Mouse (Mus musculus) hindbrain, embryonic 13.5 days (tissue): ENCODE measurements around the gene Kdm7a. TPM values are rescaled to one million over a fixed set of nuclear protein-coding genes. Genes with fewer than 3 reads are reported as not detected.

Experiments used
- ATAC-seq: fragments of 200-750 bp; cut with Nextera tagmentation; 2 replicates; pipeline ENCODE4 v1.8.0; 2017; ENCODE audit warnings: moderate TSS enrichment; ENCODE audit not compliant: low FRiP score
- H3K27ac ChIP-seq: fragments of 300-500 bp; sonication (generic); 2 replicates; pipeline ENCODE4 v1.5.1; 2015; ENCODE audit warnings: inconsistent platforms, mild to moderate bottlenecking, moderate library complexity
- H3K27me3 ChIP-seq: fragments of 300-500 bp; sonication (generic); 2 replicates; pipeline ENCODE4 v1.6.1; 2015; ENCODE audit warnings: mild to moderate bottlenecking, inconsistent platforms
- H3K36me3 ChIP-seq: fragments of 300-500 bp; sonication (generic); 2 replicates; pipeline ENCODE4 v1.6.1; 2015; ENCODE audit warnings: mild to moderate bottlenecking, inconsistent platforms
- H3K4me1 ChIP-seq: fragments of 300-500 bp; sonication (generic); replicated peaks from 2 replicates; pipeline ENCODE4 v1.6.1; 2015; ENCODE audit warnings: inconsistent platforms
- H3K4me2 ChIP-seq: fragments of 300-500 bp; sonication (generic); 2 replicates; pipeline ENCODE4 v1.6.1; 2015; ENCODE audit warnings: inconsistent platforms, mild to moderate bottlenecking, moderate library complexity
- H3K4me3 ChIP-seq: fragments of 300-500 bp; sonication (generic); 2 replicates; pipeline ENCODE4 v1.5.1; 2015; ENCODE audit warnings: mild to moderate bottlenecking, inconsistent platforms
- H3K9ac ChIP-seq: fragments of 300-500 bp; sonication (generic); 2 replicates; pipeline ENCODE4 v1.6.1; 2015; ENCODE audit warnings: mild to moderate bottlenecking, inconsistent platforms
- H3K9me3 ChIP-seq: fragments of 300-500 bp; sonication (generic); 2 replicates; pipeline ENCODE4 v1.6.1; 2016; ENCODE audit warnings: inconsistent platforms
- WGBS: fragments of 180-500 bp; shearing (Covaris S2); methylation state at CpG from one replicate; pipeline ENCODE4 v1.1.7; 2015; 5-methylcytosine and 5-hydroxymethylcytosine counted together
- polyA plus RNA-seq: library from polyadenylated mRNA; unstranded; fragments of >200 nt; fragmentation: Nextera tagmentation; extraction: Ambion mirVana; gene quantifications from 2 replicates; pipeline ENCODE4 v1.2.1, GENCODE M21; 2015

Gene Kdm7a
- polyA plus RNA-seq, 1 experiment from 2014 or later, result 9.3 TPM

DNA sequence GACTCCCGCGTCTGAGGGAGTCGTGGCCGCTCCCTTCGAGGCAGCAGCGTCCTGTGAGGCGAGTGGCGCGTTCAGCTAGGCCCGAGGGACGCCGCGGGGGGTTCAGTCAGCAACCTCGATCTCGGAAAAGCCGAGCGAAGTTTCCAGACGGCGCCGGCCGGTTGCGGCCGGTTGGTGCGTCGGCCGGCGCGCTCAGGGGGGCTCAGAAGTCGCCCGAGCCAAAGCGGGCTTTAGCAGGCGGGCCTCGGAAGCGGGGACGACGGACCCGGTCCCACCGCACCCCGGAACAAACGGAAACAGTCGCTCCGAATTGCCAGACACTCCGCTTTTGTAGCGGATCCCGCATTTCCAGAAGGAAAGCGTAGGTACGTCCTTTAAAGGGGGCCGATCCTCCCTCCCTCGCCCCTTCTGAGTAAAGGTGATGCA is 88.1 kb downstream of the Kdm7a start:
- ATAC-seq, result no peak; the same call in 1 of the 2 replicates
- 8% methylated on average over 49 of the region's 49 CpGs for WGBS
- Histone ChIP-seq H3K9me3 (no peaks in the 10 kb centered on the region), H3K27ac (no peak overlapping the region), H3K36me3 (no peaks in the 10 kb centered on the region), H3K4me3 (peak overlapping the region; percentile 61), H3K27me3 (peaks cover 60% of the 10 kb centered on the region), H3K4me1 (peaks cover 10% of the 10 kb centered on the region), H3K4me2 (peak overlapping the region; percentile 62), H3K9ac (peak overlapping the region; percentile 65)

DNA sequence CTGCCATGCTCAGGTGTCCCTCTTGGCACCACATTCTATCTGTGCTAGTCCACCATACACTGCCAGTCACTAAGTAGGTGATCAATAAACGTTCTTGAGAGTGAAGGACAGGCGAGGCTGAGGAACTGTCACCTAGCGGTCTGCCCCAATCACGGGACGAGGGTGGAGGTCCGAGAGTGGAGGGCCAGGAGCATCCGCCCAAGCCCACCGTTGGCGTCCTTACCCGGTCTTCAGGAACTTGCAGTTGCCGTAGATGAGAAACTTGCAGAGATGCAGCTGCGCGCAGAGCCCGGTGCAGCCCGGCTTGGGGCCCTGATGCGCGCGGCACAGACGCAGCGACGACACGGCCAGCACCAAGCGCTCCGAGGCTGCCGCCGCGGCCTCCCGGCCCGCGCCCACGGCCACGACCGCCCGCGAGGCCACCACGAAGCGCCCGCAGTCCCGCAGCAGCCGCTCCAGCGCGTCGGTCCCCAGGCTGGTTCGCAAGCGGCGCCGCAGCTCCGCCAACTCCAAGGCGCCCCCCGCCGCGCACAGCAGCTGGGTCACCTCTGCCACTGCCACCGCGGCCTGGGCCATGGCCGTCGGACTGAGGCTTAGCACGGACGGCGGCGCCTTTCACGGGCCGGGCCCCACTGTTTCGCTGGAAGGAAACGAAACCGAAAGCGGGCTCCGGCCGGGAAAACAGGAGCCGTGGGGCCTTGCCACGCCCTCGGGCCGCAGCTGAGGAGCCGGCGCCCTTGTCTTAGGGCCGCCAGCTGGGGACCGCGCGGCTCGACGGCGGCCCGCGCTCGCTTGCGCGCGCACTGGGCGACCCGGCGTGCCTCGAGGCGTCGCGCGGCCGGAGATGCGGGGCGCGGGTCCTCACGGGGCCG is 88.8 kb downstream of the Kdm7a start, which contains the start of gene Parp12:
Parp12 (minus strand) TSS at position 766 of the 872 bp plus-strand sequence.
- H3K27me3 ChIP-seq, result peaks cover 60% of the 10 kb centered on the region
- no peaks in the 10 kb centered on the region for H3K36me3 ChIP-seq
- H3K4me3 ChIP-seq, result peak within 1 kb of the TSS; percentile 61
- peak within 1 kb of the TSS; percentile 62 for H3K4me2 ChIP-seq
- ATAC-seq, result peak; percentile 79
- no peak within 1 kb of the TSS for H3K27ac ChIP-seq
- WGBS, result 3% methylated on average over 92 of the region's 101 CpGs
- peak within 1 kb of the TSS; percentile 65 for H3K9ac ChIP-seq
- H3K4me1 ChIP-seq, result peaks cover 10% of the 10 kb centered on the region
- no peaks in the 10 kb centered on the region for H3K9me3 ChIP-seq

GRCm38 (mm10) chr6:39115438-39115837 is 91.2 kb downstream of the Kdm7a start:
- H3K27me3 ChIP-seq, result peaks cover 59% of the 10 kb centered on the region
- no peak for ATAC-seq
- H3K4me1 ChIP-seq, result peaks cover 10% of the 10 kb centered on the region
- H3K4me3 ChIP-seq, result no peak overlapping the region
- H3K27ac ChIP-seq, result no peak overlapping the region
- WGBS, result 88% methylated on average over 1 of the region's 1 CpGs
- no peak overlapping the region for H3K4me2 ChIP-seq
- H3K36me3 ChIP-seq, result no peaks in the 10 kb centered on the region
- no peaks in the 10 kb centered on the region for H3K9me3 ChIP-seq
- H3K9ac ChIP-seq, result no peak overlapping the region

DNA sequence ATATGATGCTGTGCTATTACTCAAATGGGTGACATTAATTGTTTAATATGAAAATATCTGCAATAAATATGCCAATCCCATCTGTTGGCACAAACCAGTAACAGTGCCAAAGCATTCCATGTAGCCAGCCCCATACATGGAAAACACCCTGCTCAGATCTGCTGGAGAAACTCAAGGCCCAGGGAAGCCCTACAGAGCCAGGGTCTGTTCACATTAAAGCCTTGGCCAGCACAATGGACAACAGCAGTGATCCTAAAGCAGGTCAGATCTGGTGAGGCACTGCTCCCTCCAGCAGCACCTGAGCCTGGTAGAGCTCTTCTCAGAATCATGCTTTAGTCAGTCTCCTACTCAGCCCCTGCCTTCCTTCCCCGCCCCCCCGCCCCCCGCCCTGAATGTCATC is 93.4 kb downstream of the Kdm7a start:
- no peak for ATAC-seq
- H3K9me3 ChIP-seq, result no peaks in the 10 kb centered on the region
- H3K27me3 ChIP-seq, result peaks cover 36% of the 10 kb centered on the region
- H3K4me1 ChIP-seq, result peaks cover 5% of the 10 kb centered on the region; the same call in 1 of the 2 replicates
- H3K4me2 ChIP-seq, result no peak overlapping the region
- no peak overlapping the region for H3K9ac ChIP-seq
- 83% methylated on average over 3 of the region's 3 CpGs for whole genome bisulfite sequencing
- no peaks in the 10 kb centered on the region for H3K36me3 ChIP-seq
- no peak overlapping the region for H3K4me3 ChIP-seq
- no peak overlapping the region for H3K27ac ChIP-seq

- H3K4me2 ChIP-seq, result no peak overlapping the region
- no peak overlapping the region for H3K4me3 ChIP-seq
- peaks cover 32% of the 10 kb centered on the region for H3K27me3 ChIP-seq
- WGBS, result 98% methylated on average over 3 of the region's 3 CpGs
- H3K9ac ChIP-seq, result no peak overlapping the region
- H3K4me1 ChIP-seq, result peaks cover 1% of the 10 kb centered on the region; the same call in 1 of the 2 replicates
- no peaks in the 10 kb centered on the region for H3K36me3 ChIP-seq
- no peaks in the 10 kb centered on the region for H3K9me3 ChIP-seq
- ATAC-seq, result no peak
- H3K27ac ChIP-seq, result no peak overlapping the region
Measured at GRCm38 (mm10) chr6:39112701-39113100, 93.9 kb downstream of the Kdm7a start.

GRCm38 (mm10) chr6:39106812-39107211 is 99.8 kb downstream of the Kdm7a start:
- no peak for ATAC-seq
- Histone ChIP-seq H3K9ac (no peak overlapping the region), H3K4me1 (no peaks in the 10 kb centered on the region), H3K27me3 (no peaks in the 10 kb centered on the region), H3K27ac (no peak overlapping the region), H3K36me3 (no peaks in the 10 kb centered on the region), H3K9me3 (no peaks in the 10 kb centered on the region), H3K4me3 (no peak overlapping the region), H3K4me2 (no peak overlapping the region)
- WGBS, result 63% methylated on average over 2 of the region's 2 CpGs

DNA sequence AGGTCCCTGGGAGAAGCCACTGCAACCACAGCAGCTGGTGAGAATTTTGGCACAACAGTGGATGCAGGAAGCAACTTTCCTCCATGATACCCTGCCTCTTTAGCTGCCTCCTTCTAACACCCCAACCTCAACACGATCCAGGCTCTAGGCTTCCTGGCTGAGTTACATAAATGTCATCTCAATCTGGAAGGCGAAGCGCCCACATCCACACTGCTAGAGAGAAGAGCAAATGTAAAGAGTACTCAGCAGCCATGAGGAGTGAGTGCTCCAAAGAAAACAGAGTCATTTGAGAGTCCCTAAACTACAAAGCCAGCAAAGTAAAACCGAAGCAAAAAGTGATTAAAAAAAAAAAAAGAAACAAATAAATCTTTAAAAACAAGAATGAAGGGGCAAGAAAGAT is 102.0 kb downstream of the Kdm7a start:
- H3K4me2 ChIP-seq, result no peak overlapping the region
- WGBS, result 87% methylated on average over 4 of the region's 4 CpGs
- H3K9ac ChIP-seq, result no peak overlapping the region
- no peaks in the 10 kb centered on the region for H3K36me3 ChIP-seq
- H3K9me3 ChIP-seq, result no peaks in the 10 kb centered on the region
- no peak for ATAC-seq
- H3K4me1 ChIP-seq, result no peaks in the 10 kb centered on the region
- no peak overlapping the region for H3K4me3 ChIP-seq
- H3K27ac ChIP-seq, result no peak overlapping the region
- no peaks in the 10 kb centered on the region for H3K27me3 ChIP-seq

Other genes starting within 250 kb of the Kdm7a start
- gene Parp12, start 88.4 kb downstream of the Kdm7a start, polyA plus RNA-seq, result 2.2 and 2.7 TPM in 2 replicates
- gene Slc37a3, start 170.9 kb upstream of the Kdm7a start, polyA plus RNA-seq, result 63.1 and 63.2 TPM in 2 replicates
- 0.25 and 0.34 TPM in 2 replicates for gene Rab19, start 174.4 kb upstream of the Kdm7a start, polyA plus RNA-seq
- 236 and 250 TPM in 2 replicates for gene Mkrn1, start 213.7 kb upstream of the Kdm7a start, polyA plus RNA-seq